Mouse (Mus musculus) CH12.LX (cell line): ENCODE measurements around the gene Dpf1.

Source experiments
- CHD2 ChIP-seq: IDR thresholded peaks from 2 replicates; pipeline ENCODE4 v1.6.1; 2011; ENCODE audit warnings: low read length, improper control_type of control experiment
- CTCF ChIP-seq, 2 experiments: IDR thresholded peaks in 1 of 2; conservative IDR thresholded peaks in 1 of 2; 2 replicates each; pipeline ENCODE4 v1.5.1; 2011 to 2012; ENCODE audit warnings: low read depth in 2 of 2, low read length in 2 of 2, improper control_type of control experiment in 1 of 2, inconsistent platforms in 1 of 2, mild to moderate bottlenecking in 1 of 2, moderate library complexity in 1 of 2
- EP300 ChIP-seq: IDR thresholded peaks from 2 replicates; pipeline ENCODE4 v1.6.1; 2011; ENCODE audit warnings: low read length, improper control_type of control experiment
- HCFC1 ChIP-seq: IDR thresholded peaks from 2 replicates; pipeline ENCODE4 v1.6.1; 2012; ENCODE audit warnings: low read depth, mild to moderate bottlenecking, inconsistent platforms, low read length, improper control_type of control experiment
- JUN ChIP-seq: IDR thresholded peaks from 2 replicates; pipeline ENCODE4 v1.6.1; 2011; ENCODE audit warnings: low read depth, mild to moderate bottlenecking, low read length, improper control_type of control experiment, moderate library complexity; ENCODE audit not compliant: insufficient read depth
- KAT2A ChIP-seq: IDR thresholded peaks from 2 replicates; pipeline ENCODE4 v1.6.1; 2012; ENCODE audit warnings: low read length, improper control_type of control experiment, inconsistent platforms; ENCODE audit not compliant: insufficient replicate concordance
- MEF2A ChIP-seq: IDR thresholded peaks from 2 replicates; pipeline ENCODE4 v1.6.1; 2014; ENCODE audit warnings: low read depth, mild to moderate bottlenecking, inconsistent platforms, low read length, improper control_type of control experiment, borderline replicate concordance
- NELFE ChIP-seq: IDR thresholded peaks from 2 replicates; pipeline ENCODE4 v1.6.1; 2011; ENCODE audit warnings: low read depth, low read length, improper control_type of control experiment
- POLR2A ChIP-seq: IDR thresholded peaks from 2 replicates; pipeline ENCODE4 v1.6.1; 2011; ENCODE audit warnings: low read depth, mild to moderate bottlenecking, improper control_type of control experiment, low read length
- RAD21 ChIP-seq: IDR thresholded peaks from 2 replicates; pipeline ENCODE4 v1.6.1; 2011; ENCODE audit warnings: low read depth, mild to moderate bottlenecking, low read length, improper control_type of control experiment, moderate library complexity
- TBP ChIP-seq: conservative IDR thresholded peaks from 2 replicates; pipeline ENCODE4 v1.6.1; 2011; ENCODE audit warnings: low read depth, low read length, improper control_type of control experiment
- TCF12 ChIP-seq: IDR thresholded peaks from 2 replicates; pipeline ENCODE4 v1.6.1; 2014; ENCODE audit warnings: low read depth, mild to moderate bottlenecking, inconsistent platforms, low read length, improper control_type of control experiment
- UBTF ChIP-seq: IDR thresholded peaks from 2 replicates; pipeline ENCODE4 v1.6.1; 2012; ENCODE audit warnings: low read depth, mild to moderate bottlenecking, inconsistent platforms, low read length, improper control_type of control experiment, moderate library complexity
- USF1 ChIP-seq: IDR thresholded peaks from 2 replicates; pipeline ENCODE4 v1.6.1; 2014; ENCODE audit warnings: low read depth, mild to moderate bottlenecking, inconsistent platforms, low read length, improper control_type of control experiment

DNA sequence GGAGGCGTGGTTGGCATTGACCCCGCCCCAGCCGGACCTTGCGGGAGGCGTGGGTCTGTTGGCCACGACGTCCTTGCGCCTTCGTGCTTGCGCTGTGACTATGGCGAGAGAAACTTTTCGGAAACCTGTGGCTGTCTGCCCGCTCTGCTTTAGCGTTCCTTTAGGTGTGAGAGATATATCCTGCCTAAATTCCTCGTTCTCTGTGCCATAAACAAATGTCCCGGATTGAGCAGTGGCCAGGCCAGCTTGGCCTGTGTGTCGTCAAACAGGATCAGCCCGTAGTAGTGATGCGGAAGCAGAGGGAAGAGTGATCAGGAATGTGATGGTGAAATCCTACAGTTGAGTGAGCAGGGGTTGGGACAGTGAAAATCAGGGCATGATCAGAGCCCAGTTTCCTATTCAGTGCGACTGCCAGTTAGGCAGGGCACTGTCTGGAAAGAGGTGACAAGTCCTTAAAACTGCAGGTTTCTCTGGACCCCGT lies 21.6 kb upstream of the Dpf1 start:
- TF ChIP-seq CTCF (conservative IDR thresholded peaks at IDR 0.05 in 1 of 2, IDR thresholded peaks at IDR 0.05 in 1 of 2; ENCODE audit: low read depth in 2 of 2, low read length in 2 of 2) (no peak), KAT2A (no peak), CHD2 (no peak), RAD21 (no peak), TCF12 (no peak), HCFC1 (no peak), MEF2A (no peak), NELFE (no peak), EP300 (no peak), UBTF (no peak), USF1 (no peak), POLR2A (no peak), TBP (no peak), JUN (no peak)
